Mouse (Mus musculus): ENCODE measurements around the gene Cfap221. TPM values are rescaled to one million over a fixed set of nuclear protein-coding genes. Genes with fewer than 3 reads are reported as not detected.

The Cfap221 gene
- total RNA-seq (2021), result not detected
- long read RNA-seq, experiment 1, result 0 reads
- long read RNA-seq, experiment 2, result 0 reads

DNA sequence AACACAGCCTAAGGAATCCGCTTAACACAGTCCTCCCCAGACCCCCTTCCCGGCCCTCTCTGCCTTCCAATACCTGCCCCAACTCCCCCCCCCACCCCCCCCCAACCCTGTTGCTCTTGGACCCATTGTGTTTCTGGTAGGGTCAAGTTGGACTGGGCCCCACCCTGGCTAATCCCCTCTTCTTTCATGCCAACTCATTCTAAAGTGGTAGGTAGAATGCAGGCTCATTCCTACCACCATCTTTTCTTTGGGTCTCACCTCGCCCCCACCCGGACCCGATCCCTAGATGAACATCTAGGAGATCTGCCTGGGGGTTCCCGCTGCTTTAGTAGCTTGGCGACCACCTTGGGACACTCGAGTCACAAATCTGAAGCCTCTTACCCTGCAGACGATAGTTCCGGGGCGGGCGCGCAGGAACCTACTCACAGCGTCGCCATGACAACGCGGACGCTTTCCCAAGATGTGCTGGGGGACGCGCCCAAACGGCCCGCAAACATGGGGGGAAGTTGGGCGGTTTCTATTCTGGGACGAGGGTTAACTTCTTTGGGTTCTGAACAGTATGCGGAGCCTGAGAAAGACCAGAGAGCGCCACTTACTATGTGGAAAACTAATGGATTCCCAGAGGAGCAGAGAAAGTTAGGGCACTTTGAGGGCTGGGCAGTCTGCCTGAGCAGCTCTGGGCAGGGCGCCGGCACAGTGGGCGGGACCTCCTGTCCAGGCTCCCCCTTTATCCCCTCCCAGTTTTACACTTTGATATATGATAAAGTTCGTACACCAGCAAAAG is at the start of gene Cfap221:
Cfap221 (minus strand) TSS at position 437 of the 784 bp plus-strand sequence.
- TF ChIP-seq CTCF (IDR thresholded peaks at IDR 0.05), result no peak
- DNase-seq, result peak; percentile 40
- peak within 1 kb of the TSS; percentile 67 for H3K4me3 ChIP-seq
- H3K27ac ChIP-seq, result no peak within 1 kb of the TSS
- intact Hi-C loops (cut with DNase I), result no loop called here

DNA sequence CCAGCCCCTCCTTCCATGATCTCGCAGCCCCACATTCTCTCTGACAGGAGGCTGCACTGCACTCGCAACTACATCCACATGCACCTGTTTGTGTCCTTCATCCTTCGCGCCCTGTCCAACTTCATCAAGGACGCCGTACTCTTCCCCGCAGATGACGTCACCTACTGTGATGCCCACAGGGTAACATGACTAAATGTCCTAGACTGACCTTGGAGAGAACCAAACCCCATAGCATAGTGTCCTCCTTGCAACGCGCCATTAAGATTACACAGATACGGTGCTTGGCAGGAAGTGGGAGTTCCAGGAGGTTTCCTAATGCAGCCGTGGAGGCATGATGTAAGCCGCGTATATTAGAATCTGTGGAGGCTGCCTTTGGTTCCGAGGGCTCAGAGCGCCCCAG is 47.5 kb upstream of the Cfap221 start:
- no peak for DNase-seq
- no peak overlapping the region for H3K4me3 ChIP-seq
- no peak overlapping the region for H3K27ac ChIP-seq
- TF ChIP-seq CTCF (IDR thresholded peaks at IDR 0.05), result no peak
- intact Hi-C loops (cut with DNase I), result no loop called here

DNA sequence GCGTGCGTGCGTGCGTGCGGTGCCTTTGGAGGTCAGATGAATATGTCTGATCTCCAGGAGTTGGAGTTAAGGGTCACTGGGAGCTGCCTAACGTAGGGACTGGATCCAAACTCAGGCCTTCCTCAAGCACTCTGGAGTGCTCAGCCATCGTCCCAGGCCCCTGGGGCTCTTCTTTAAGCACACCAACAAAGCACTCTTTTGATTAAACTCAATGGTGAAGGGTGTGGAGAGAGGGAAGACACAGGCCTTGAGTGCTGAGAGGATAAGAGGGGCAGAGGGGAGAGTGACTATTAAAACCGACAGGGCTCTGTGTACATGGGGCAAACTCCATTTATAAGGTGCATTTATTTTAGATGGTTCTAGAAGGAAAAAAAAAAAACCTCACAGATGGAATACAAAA is 45.4 kb upstream of the Cfap221 start:
- TF ChIP-seq CTCF (IDR thresholded peaks at IDR 0.05), result no peak
- H3K27ac ChIP-seq, result no peak overlapping the region
- no peak for DNase-seq
- no peak overlapping the region for H3K4me3 ChIP-seq
- intact Hi-C loops (cut with DNase I), result no loop called here

DNA sequence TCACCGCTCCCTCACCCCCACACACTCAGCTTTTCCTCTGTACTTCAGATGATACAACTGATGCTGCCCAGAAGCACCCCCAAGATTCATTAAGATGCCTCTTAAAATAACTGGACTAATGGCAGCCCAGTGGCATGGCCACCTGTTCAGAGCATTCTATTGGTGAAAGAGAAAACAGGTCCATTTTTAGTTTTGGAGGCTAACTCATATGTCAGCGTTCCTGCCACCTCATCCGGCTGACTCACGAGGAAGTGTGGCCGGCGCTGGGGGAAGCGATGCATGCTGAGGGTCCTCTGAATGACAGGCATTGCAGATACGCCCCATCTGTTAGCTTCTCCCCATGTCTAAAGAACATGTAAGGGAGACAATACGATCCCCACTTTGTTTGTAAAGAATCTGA is 41.6 kb upstream of the Cfap221 start:
- H3K27ac ChIP-seq, result no peak overlapping the region
- DNase-seq, result no peak
- no peak for TF ChIP-seq CTCF (IDR thresholded peaks at IDR 0.05)
- intact Hi-C loops (cut with DNase I), result no loop called here
- H3K4me3 ChIP-seq, result no peak overlapping the region

DNA sequence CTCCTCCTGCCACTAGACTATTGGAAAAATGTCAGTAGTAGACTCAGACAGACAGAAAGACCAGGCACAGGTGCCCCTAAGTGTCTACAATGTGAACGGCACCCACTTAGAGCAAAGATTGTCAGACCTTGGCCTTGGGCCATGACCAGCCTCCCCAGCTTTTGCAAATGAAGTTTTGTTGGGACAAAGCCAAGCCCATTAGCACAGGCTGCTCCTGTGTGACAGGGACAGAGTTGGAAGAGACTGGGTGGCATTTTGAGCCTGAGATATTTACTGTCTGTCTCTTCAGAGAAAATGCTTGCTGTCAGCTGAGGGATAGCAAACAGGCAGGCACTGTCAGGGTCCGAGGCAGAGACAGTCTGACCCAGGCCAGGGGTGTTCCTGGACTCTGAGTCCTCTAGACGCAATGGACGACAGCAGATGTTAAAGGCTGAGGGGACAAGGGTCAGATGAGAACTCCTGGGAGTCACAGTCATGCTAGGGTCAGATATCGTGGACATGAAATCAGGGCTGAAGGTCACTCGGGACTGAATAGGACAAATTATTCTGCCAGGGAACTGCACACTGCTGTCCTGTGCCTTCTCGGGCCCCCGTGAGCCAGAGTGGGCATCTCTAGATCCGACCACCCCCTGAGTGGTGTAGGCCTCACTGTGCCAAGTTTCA is 40.1 kb upstream of the Cfap221 start:
- no peak for TF ChIP-seq CTCF (IDR thresholded peaks at IDR 0.05)
- intact Hi-C loops (cut with DNase I), result no loop called here
- H3K4me3 ChIP-seq, result no peak overlapping the region
- H3K27ac ChIP-seq, result no peak overlapping the region
- no peak for DNase-seq

DNA sequence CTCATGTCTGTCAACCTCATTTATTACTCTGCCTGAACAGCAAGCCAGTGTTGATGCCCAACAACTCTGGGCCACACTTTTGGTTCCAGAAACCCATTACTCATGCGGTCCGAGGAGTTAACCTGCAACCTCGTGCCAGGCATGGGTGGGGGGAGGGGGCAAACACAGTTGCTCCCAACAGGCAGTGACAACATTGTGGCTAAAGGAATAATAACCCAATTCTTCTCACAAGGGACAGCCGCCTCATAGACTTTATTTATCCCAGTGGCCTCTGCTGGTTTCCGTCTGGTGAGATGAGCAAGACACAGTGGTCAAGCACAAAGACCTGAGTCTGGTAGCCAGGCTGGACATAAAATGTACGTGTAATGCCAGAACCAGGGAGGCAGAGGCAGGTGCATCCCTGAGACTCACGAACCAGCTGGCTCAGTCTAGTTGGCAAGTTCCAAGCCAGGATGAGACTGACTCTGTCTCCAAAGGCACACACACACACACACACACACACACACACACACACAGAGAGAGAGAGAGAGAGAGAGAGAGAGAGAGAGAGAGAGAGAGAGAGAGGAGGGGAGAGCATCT is 38.5 kb upstream of the Cfap221 start:
- no peak for DNase-seq
- Histone ChIP-seq H3K4me3 (no peak overlapping the region), H3K27ac (no peak overlapping the region)
- no peak for TF ChIP-seq CTCF (IDR thresholded peaks at IDR 0.05)
- intact Hi-C loops (cut with DNase I), result no loop called here

DNA sequence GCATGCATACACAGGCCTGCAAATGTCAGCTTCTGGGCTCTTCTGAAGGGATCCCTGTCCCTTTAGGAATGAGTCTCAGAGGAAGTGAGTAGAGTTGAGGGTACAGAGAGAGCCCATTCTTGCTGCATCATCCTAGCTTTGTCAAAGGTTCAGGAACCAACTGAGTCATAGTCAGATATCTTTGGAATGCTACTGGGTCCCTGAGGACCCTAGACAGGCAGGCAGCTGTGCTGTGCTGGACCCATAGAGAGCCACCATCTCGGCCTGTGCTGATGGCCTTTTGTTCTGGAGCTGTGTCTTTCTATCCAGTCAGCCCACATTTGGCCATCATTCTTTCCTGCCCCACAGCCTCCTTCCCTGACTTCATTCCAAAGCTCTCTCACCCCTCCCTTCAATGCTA is 37.8 kb upstream of the Cfap221 start:
- no peak for DNase-seq
- Histone ChIP-seq H3K27ac (no peak overlapping the region), H3K4me3 (no peak overlapping the region)
- intact Hi-C loops (cut with DNase I), result no loop called here
- no peak for TF ChIP-seq CTCF (IDR thresholded peaks at IDR 0.05)

DNA sequence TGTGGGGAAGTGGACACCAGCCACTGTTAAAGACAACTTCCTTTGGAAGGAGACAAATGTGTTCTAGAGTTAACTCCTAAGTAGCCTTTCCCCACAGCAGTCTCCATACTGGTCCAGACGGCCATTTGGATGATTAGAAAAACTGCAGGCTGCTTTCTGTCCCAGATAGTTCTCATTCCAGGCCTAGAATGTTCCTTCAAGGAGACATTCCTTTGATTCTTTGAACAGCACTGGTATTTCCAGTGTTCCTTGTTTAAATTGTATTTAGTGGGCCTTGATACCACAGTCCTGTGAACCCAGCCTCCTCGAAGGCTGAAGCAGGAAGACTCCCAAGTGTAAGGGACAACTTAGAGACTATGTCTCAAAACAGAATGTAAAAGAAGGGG is 36.4 kb upstream of the Cfap221 start:
- Histone ChIP-seq H3K27ac (no peak overlapping the region), H3K4me3 (no peak overlapping the region)
- DNase-seq, result no peak
- intact Hi-C loops (cut with DNase I), result loop anchor here (1.0 to 2.0 kb wide), 2 partner anchors 60 to 121 kb away; no protein-coding TSS in a partner anchor
- TF ChIP-seq CTCF (IDR thresholded peaks at IDR 0.05), result no peak

DNA sequence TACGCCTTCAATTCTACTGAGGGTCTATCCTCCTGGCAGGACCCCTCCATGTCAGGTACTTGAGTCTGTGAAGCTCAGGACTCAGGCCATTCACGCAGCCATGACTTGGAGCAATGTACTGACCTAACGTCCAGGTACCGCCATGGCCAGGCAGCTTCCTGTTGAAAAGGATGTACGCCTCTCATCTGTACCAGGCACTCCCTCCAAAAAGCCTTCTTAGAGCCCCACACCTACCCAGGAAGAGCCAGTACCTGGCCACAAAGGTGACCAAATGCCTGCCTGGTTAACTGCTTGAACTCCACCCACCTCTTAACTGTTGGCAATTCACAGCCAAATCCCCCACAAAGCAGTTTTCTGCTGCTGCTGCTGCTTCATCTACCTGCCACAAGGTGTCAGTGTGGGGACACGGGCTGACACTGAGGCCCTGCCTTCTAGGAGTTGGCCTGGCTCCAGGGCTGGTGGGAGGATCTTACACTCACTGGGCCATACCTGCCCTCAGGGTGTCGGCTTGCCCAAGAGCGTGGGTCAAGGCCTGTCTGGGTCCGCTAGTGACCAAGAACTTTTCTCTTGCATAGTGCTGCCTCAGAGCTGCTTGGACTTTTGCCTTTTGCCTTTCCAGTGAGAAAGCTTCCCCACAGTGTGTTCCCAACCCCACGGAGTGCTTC is 35.9 kb upstream of the Cfap221 start:
- peak; percentile 90 for DNase-seq
- Histone ChIP-seq H3K4me3 (no peak overlapping the region), H3K27ac (no peak overlapping the region)
- intact Hi-C loops (cut with DNase I), result loop anchor here (1.0 to 2.0 kb wide), 2 partner anchors 60 to 122 kb away; no protein-coding TSS in a partner anchor
- TF ChIP-seq CTCF (IDR thresholded peaks at IDR 0.05), result peak; percentile 92

DNA sequence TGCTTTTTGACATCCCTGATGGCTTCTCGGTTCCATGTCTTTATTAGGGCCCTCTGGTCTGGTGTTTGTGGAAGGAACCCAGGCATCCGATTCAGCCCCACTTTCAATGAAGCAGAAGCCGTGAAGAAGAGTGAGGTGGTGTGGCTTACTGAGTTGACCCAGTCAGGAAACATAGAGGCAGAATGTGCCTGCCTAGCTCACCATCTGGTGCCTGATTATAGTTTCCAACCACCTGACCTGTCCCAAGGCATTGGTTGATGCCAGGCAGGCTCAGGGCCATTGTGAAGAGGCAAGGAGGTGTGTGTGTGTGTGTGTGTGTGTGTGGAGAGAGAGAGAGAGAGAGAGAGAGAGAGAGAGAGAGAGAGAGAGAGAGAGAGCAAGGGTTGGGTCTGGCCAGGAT is 33.4 kb upstream of the Cfap221 start:
- TF ChIP-seq CTCF (IDR thresholded peaks at IDR 0.05), result no peak
- no peak overlapping the region for H3K27ac ChIP-seq
- DNase-seq, result no peak
- intact Hi-C loops (cut with DNase I), result no loop called here
- no peak overlapping the region for H3K4me3 ChIP-seq

DNA sequence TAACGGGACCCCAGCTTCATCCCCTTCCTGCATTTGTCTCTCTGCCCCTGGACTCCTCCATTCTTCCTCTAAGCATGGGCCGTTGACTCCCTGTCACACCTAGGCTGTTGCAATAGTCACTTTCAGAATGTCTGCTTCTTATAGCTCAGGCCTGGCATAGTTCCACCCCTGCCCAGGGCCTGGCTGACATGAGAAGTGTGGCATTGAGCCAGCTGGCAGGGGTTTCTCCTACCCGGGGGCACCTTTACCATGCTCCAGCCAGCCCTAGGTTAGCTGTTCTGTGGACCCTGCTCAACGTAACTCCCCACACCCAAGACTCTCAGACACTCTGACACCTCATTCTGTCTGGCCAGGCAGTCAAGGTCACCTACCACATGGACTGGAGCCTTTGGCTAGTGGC is 30.7 kb upstream of the Cfap221 start:
- no peak for TF ChIP-seq CTCF (IDR thresholded peaks at IDR 0.05)
- H3K4me3 ChIP-seq, result no peak overlapping the region
- peak overlapping the region; percentile 60 for H3K27ac ChIP-seq
- intact Hi-C loops (cut with DNase I), result no loop called here
- peak; percentile 54 for DNase-seq

DNA sequence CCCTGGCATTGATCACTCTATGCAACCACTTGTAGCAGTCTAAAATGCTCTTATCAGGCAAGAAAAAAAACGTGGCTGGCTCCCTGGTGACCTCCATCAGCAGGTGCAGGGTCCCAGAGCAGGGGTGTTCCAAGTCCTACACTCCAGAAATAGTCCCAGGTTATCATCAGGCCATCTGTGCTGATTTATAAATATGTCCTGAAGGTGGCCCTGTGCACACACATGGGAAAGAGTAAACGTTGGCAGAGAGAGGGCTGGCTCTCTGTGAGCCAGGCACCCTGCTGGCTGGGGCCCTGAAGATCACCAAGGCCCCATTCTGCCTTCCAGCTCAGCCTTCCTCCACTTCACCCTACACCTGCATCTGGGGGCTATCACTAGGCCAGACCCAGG is 28.0 kb upstream of the Cfap221 start:
- intact Hi-C loops (cut with DNase I), result no loop called here
- DNase-seq, result peak; percentile 56
- Histone ChIP-seq H3K4me3 (no peak overlapping the region), H3K27ac (peak overlapping the region; percentile 59)
- TF ChIP-seq CTCF (IDR thresholded peaks at IDR 0.05), result peak; percentile 43

Measured in gastrocnemius, adult 2 months (tissue).